Mouse (Mus musculus) C2C12 (cell line): Measurements from ENCODE around the gene Hoxa1.

Source experiments
- CEBPB ChIP-seq: IDR thresholded peaks from one replicate; pipeline ENCODE4 v1.6.1; 2011; ENCODE audit warnings: low read depth, mild to moderate bottlenecking, control low read depth, moderate library complexity
- CTCF ChIP-seq: IDR thresholded peaks from one replicate; pipeline ENCODE4 v1.5.1; 2011; ENCODE audit not compliant: control insufficient read depth, insufficient read depth, insufficient read length
- FOSL1 ChIP-seq: IDR thresholded peaks from one replicate; pipeline ENCODE4 v1.8.0; 2011; ENCODE audit warnings: mild to moderate bottlenecking, low read length; ENCODE audit not compliant: poor library complexity, insufficient read depth, severe bottlenecking
- MAX ChIP-seq: IDR thresholded peaks from one replicate; pipeline ENCODE4 v1.6.1; 2011; ENCODE audit warnings: mild to moderate bottlenecking, control low read depth
- MYOD1 ChIP-seq: IDR thresholded peaks from one replicate; pipeline ENCODE4 v1.6.1; 2011; ENCODE audit warnings: low read depth; ENCODE audit not compliant: control insufficient read depth, insufficient read length
- MYOG ChIP-seq: IDR thresholded peaks from one replicate; pipeline ENCODE4 v1.6.1; 2011; ENCODE audit not compliant: control insufficient read depth, insufficient read length; ENCODE audit errors: extremely low read depth
- USF1 ChIP-seq: IDR thresholded peaks from one replicate; pipeline ENCODE4 v1.6.1; 2011; ENCODE audit warnings: low read depth, mild to moderate bottlenecking, control low read depth, moderate library complexity

GRCm38 (mm10) chr6:52190410-52190809 is 32.3 kb upstream of the Hoxa1 start:
- TF ChIP-seq CTCF (no peak), MAX (no peak), USF1 (no peak), MYOG (no peak), CEBPB (no peak), FOSL1 (no peak), MYOD1 (no peak)
